Mouse (Mus musculus): ENCODE measurements around the gene Rundc3a. TPM values are rescaled to one million over a fixed set of nuclear protein-coding genes. Genes with fewer than 3 reads are reported as not detected.
"Not testable (repeated sequence)": the region's sequence is repeated elsewhere in the genome, so short reads cannot be mapped to it uniquely, and the experiment has no call there.

The Rundc3a gene
- polyA plus RNA-seq, 1 experiment from 2014 or later = 106 TPM

DNA sequence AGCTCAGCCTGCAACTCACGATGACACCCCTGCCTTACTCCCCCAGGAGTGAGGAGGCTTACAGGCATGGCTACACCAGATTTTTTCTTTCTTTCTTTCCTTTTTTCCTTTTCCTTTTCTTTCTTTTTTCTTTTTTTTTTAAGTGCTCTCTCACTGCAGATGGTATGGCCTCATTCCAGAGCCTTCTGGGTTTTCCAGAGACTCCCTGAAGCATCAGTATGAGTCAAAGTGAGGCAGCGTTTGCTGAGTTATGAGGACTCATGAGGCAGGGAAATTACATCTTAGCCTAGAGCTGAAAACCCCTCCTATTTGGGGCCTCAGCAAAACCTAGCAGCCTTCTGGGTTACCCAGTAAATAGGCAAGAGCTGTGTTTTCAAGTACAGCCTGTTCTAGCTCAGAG lies 8.8 kb upstream of the Rundc3a start:
- no peaks in the 10 kb centered on the region for H3K9me3 ChIP-seq (ENCODE audit: control insufficient read depth, low read length)
- H3K4me3 ChIP-seq (replicated peaks; ENCODE audit: low read length) = no peak overlapping the region
- H3K36me3 ChIP-seq (replicated peaks; ENCODE audit: control insufficient read depth, insufficient read depth) = no peaks in the 10 kb centered on the region
- ATAC-seq (ENCODE audit: low FRiP score) = no peak
- no peak overlapping the region for H3K27ac ChIP-seq
- H3K4me1 ChIP-seq (replicated peaks; ENCODE audit: control insufficient read depth, insufficient read depth, low read length) = no peaks in the 10 kb centered on the region
- no peak for DNase-seq (ENCODE audit: low spot score)
- WGBS = 84% methylated on average over 2 of the region's 2 CpGs
- H3K27me3 ChIP-seq (ENCODE audit: control insufficient read depth, insufficient read depth, low read length) = no peaks in the 10 kb centered on the region
- no peak overlapping the region for H3K9ac ChIP-seq
- no peak overlapping the region for H3K4me2 ChIP-seq (replicated peaks)

DNA sequence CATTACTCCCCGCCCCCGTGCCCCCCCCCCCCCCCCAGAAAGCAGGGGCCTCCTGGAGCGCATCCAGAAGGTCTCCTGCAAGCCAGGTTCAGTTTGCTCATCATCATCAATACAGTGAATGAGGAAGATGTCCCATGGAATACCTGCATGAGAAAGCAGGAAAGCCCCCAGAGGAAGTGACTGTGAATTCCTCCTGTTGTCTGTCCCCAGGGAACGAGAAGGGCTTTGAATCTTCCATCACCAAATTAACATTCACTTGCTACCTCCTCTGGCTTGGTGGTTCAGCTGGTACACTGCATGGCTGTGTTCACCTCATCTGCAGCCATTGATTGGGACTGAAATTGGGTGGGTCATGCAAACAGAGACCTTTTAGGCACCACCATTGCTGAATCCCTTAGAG lies 8.1 kb upstream of the Rundc3a start:
- 57% methylated on average over 4 of the region's 4 CpGs for WGBS
- no peaks in the 10 kb centered on the region for H3K36me3 ChIP-seq (replicated peaks; ENCODE audit: control insufficient read depth, insufficient read depth)
- no peak overlapping the region for H3K9ac ChIP-seq
- no peak for DNase-seq (ENCODE audit: low spot score)
- H3K4me3 ChIP-seq (replicated peaks; ENCODE audit: low read length) = no peak overlapping the region
- ATAC-seq (ENCODE audit: low FRiP score) = no peak
- no peaks in the 10 kb centered on the region for H3K27me3 ChIP-seq (ENCODE audit: control insufficient read depth, insufficient read depth, low read length)
- no peaks in the 10 kb centered on the region for H3K4me1 ChIP-seq (replicated peaks; ENCODE audit: control insufficient read depth, insufficient read depth, low read length)
- no peak overlapping the region for H3K27ac ChIP-seq
- H3K9me3 ChIP-seq (ENCODE audit: control insufficient read depth, low read length) = no peaks in the 10 kb centered on the region
- no peak overlapping the region for H3K4me2 ChIP-seq (replicated peaks)

DNA sequence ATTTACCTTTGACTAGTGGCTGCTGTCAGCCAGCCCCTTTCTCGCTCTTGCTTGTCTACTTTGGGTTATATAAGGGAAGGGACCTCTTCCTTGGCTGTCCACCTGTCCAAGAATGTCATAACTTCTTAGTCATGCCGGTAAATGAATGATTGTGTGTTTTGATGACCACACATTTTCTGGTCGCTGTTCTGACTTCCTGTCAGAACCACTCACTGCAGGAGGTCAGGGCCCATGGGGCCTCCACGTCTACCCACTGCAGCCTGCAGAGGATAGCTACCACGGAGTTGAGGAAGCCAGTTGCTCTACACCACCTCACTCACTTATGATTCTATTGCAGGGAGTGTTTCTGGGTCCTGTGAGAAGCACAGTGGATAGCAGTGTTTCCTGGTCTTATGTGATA lies 7.1 kb upstream of the Rundc3a start:
- Histone ChIP-seq H3K36me3 (replicated peaks; ENCODE audit: control insufficient read depth, insufficient read depth) (no peaks in the 10 kb centered on the region), H3K9me3 (ENCODE audit: control insufficient read depth, low read length) (no peaks in the 10 kb centered on the region), H3K4me3 (replicated peaks; ENCODE audit: low read length) (no peak overlapping the region), H3K9ac (no peak overlapping the region), H3K27ac (no peak overlapping the region), H3K27me3 (ENCODE audit: control insufficient read depth, insufficient read depth, low read length) (no peaks in the 10 kb centered on the region), H3K4me1 (replicated peaks; ENCODE audit: control insufficient read depth, insufficient read depth, low read length) (no peaks in the 10 kb centered on the region), H3K4me2 (replicated peaks) (no peak overlapping the region)
- DNase-seq (ENCODE audit: low spot score) = no peak
- no peak for ATAC-seq (ENCODE audit: low FRiP score)
- WGBS = 65% methylated on average over 5 of the region's 5 CpGs

DNA sequence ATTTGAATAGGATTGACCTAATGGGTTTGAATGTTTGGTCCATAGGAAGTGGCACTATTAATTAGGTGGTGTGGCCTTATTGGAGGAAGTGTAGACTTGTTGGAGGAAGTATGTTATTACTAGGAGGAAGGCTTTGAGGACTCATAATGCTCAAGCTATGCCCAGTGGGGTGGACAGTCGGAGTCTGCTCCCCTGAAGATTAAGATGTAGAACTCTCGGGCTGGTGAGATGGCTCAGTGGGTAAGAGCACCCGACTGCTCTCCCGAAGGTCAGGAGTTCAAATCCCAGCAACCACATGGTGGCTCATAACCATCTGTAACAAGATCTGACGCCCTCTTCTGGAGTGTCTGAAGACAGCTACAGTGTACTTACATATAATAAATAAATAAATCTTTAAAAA lies 3.8 kb upstream of the Rundc3a start:
- not testable (repeated sequence) for H3K4me2 ChIP-seq (replicated peaks); ATAC-seq (ENCODE audit: low FRiP score); H3K27me3 ChIP-seq (ENCODE audit: control insufficient read depth, insufficient read depth, low read length); H3K9me3 ChIP-seq (ENCODE audit: control insufficient read depth, low read length); H3K9ac ChIP-seq; H3K4me1 ChIP-seq (replicated peaks; ENCODE audit: control insufficient read depth, insufficient read depth, low read length); H3K4me3 ChIP-seq (replicated peaks; ENCODE audit: low read length); DNase-seq (ENCODE audit: low spot score); H3K36me3 ChIP-seq (replicated peaks; ENCODE audit: control insufficient read depth, insufficient read depth); H3K27ac ChIP-seq
- 90% methylated on average over 4 of the region's 5 CpGs for WGBS

DNA sequence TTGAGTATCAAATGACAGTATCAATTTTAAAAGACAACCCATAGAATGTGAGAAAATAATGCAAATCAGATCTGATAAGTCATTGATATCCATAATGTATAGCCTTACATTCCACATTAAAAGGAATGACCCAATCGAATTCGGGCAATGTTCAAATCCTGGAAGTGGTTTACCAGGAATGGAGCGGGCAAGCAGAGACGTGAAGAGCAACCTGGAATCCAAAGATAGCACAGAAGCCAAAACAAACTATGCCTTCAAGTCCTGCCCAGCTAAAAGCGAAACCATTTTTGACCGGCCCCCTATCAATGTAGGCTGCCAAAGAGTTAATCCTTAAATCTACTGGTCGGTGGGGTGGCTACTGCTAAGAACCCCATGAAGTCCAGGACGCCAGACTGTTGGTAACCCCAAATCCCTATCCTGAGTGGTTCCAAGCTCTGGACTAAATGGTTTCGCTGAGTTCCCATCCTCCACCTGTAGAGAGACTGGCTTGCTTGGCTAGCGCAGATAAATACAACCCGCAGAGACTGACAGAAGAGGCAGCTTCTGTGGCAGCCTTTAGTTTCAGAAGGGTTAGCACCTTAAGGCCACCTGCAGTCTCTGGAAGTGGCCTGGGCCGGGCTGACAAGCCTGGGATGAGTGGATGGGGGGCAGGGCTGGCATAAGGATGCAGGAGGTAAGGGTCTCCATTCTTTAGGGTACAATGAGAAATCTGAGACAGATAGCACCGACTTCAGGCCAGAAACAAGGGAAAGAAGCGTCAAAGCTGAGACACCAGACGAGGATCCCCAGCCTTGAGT lies 564 bp upstream of the Rundc3a start:
- Histone ChIP-seq H3K36me3 (replicated peaks; ENCODE audit: control insufficient read depth, insufficient read depth) (no peaks in the 10 kb centered on the region), H3K27me3 (ENCODE audit: control insufficient read depth, insufficient read depth, low read length) (no peaks in the 10 kb centered on the region), H3K9me3 (ENCODE audit: control insufficient read depth, low read length) (no peaks in the 10 kb centered on the region), H3K27ac (peak overlapping the region; percentile 98), H3K4me1 (replicated peaks; ENCODE audit: control insufficient read depth, insufficient read depth, low read length) (peaks cover 38% of the 10 kb centered on the region), H3K9ac (peak overlapping the region; percentile 96), H3K4me2 (replicated peaks) (peak overlapping the region; percentile 89), H3K4me3 (replicated peaks; ENCODE audit: low read length) (peak overlapping the region; percentile 84)
- 23% methylated on average over 15 of the region's 15 CpGs for WGBS
- peak; percentile 32 for DNase-seq (ENCODE audit: low spot score)
- peak; percentile 55 for ATAC-seq (ENCODE audit: low FRiP score)

DNA sequence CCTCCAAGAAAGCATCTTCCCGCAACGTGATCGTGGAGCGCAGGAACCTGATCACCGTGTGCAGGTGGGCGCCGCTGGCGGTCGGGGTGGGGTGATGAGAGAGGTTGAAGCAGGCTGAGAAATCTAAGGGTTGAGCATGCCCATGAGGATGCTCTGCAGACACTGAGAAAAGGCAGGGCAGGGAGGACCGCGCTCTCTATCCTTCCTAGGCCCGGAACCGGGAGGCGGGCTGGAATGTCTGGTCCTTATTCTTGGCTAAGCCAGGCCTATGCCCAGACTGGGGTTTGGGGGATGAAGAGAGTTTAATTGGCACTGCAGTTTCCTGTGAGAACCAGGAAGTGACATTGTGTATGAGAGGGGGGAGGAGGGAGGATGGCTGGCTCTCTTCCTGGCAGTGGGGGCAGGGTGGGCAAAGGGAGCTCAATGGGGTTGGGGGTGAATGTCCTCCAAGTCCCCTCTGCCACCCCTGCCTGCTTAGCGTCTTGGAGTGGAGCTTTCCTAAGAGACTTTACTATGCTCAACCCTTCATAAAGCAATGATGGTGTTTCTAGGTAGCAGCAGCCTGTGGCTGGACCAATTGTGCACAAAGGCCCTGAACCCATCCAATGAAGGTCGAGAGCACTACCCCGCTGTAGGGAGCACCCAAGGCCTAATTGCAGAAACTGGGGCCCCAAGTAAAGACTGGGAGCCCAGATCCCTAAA lies 667 bp downstream of the Rundc3a start:
- peak overlapping the region; percentile 89 for H3K4me2 ChIP-seq (replicated peaks)
- WGBS = 4% methylated on average over 17 of the region's 17 CpGs
- peak overlapping the region; percentile 84 for H3K4me3 ChIP-seq (replicated peaks; ENCODE audit: low read length)
- H3K9ac ChIP-seq = peak overlapping the region; percentile 96
- H3K36me3 ChIP-seq (replicated peaks; ENCODE audit: control insufficient read depth, insufficient read depth) = peaks cover 10% of the 10 kb centered on the region
- peak overlapping the region; percentile 98 for H3K27ac ChIP-seq
- peak; percentile 60 for DNase-seq (ENCODE audit: low spot score)
- H3K9me3 ChIP-seq (ENCODE audit: control insufficient read depth, low read length) = no peaks in the 10 kb centered on the region
- peaks cover 44% of the 10 kb centered on the region for H3K4me1 ChIP-seq (replicated peaks; ENCODE audit: control insufficient read depth, insufficient read depth, low read length)
- ATAC-seq (ENCODE audit: low FRiP score) = peak; percentile 53
- no peaks in the 10 kb centered on the region for H3K27me3 ChIP-seq (ENCODE audit: control insufficient read depth, insufficient read depth, low read length)

DNA sequence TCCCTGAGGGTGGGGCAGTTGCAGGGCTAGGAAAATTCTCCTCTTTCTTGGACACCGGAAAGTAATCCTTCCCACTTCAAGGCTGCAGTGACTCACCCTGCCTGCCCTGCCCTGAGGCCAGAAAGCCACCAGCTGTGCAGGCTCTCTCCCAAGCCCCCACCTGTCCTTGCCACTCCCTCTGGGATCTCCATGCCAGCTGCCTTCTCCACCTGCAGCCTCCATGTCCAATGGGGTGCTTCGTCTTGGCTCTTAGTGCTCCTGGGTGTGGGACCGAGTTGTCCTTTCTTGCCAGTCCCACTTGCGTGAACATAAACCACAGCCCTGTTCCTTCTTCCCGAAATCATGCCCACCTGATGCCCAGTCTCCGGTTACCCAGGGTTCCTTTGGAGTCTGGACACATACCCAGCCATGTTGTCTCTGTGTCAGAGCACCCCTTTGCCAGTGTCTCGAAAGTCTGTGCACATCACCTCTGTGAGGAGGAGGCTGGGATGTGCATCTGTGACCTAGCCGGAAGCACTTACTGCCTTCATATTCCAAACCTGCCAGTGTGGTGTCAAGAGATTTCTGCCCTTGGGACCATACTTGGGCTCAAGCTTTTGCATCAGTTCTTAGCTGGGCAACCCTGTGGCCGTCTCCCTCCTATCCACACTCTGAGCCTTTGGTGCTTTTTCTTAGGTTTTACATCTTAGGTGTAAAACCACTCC lies 1.4 kb downstream of the Rundc3a start:
- no peaks in the 10 kb centered on the region for H3K9me3 ChIP-seq (ENCODE audit: control insufficient read depth, low read length)
- H3K4me2 ChIP-seq (replicated peaks) = peak overlapping the region; percentile 89
- 0 out of 2 replicates have a peak, but pooled peaks cover 3% of the 10 kb centered on the region for H3K27me3 ChIP-seq (ENCODE audit: control insufficient read depth, insufficient read depth, low read length)
- peak overlapping the region; percentile 84 for H3K4me3 ChIP-seq (replicated peaks; ENCODE audit: low read length)
- no peak for DNase-seq (ENCODE audit: low spot score)
- 59% methylated on average over 9 of the region's 9 CpGs for WGBS
- no peak for ATAC-seq (ENCODE audit: low FRiP score)
- H3K4me1 ChIP-seq (replicated peaks; ENCODE audit: control insufficient read depth, insufficient read depth, low read length) = peaks cover 47% of the 10 kb centered on the region
- H3K27ac ChIP-seq = peak overlapping the region; percentile 98
- H3K9ac ChIP-seq = peak overlapping the region; percentile 96
- peaks cover 17% of the 10 kb centered on the region for H3K36me3 ChIP-seq (replicated peaks; ENCODE audit: control insufficient read depth, insufficient read depth)

GRCm38 (mm10) chr11:102395250-102395649 lies 2.0 kb downstream of the Rundc3a start:
- Histone ChIP-seq H3K4me3 (replicated peaks; ENCODE audit: low read length) (peak overlapping the region; percentile 84), H3K9ac (peak overlapping the region; percentile 96), H3K27ac (peak overlapping the region; percentile 98), H3K4me2 (replicated peaks) (peak overlapping the region; percentile 89), H3K4me1 (replicated peaks; ENCODE audit: control insufficient read depth, insufficient read depth, low read length) (peaks cover 50% of the 10 kb centered on the region), H3K9me3 (ENCODE audit: control insufficient read depth, low read length) (no peaks in the 10 kb centered on the region), H3K27me3 (ENCODE audit: control insufficient read depth, insufficient read depth, low read length) (0 out of 2 replicates have a peak, but pooled peaks cover 5% of the 10 kb centered on the region), H3K36me3 (replicated peaks; ENCODE audit: control insufficient read depth, insufficient read depth) (peaks cover 24% of the 10 kb centered on the region)
- WGBS = 1% methylated on average over 5 of the region's 5 CpGs
- no peak for DNase-seq (ENCODE audit: low spot score)
- ATAC-seq (ENCODE audit: low FRiP score) = no peak

- H3K27ac ChIP-seq = 0 out of 2 replicates have a peak overlapping the region, but pooled peaks have one; percentile 33
- no peaks in the 10 kb centered on the region for H3K9me3 ChIP-seq (ENCODE audit: control insufficient read depth, low read length)
- DNase-seq (ENCODE audit: low spot score) (no peak), ATAC-seq (ENCODE audit: low FRiP score) (no peak)
- H3K9ac ChIP-seq = peak overlapping the region; percentile 96
- H3K4me1 ChIP-seq (replicated peaks; ENCODE audit: control insufficient read depth, insufficient read depth, low read length) = peaks cover 50% of the 10 kb centered on the region
- H3K4me2 ChIP-seq (replicated peaks) = peak overlapping the region; percentile 89
- H3K36me3 ChIP-seq (replicated peaks; ENCODE audit: control insufficient read depth, insufficient read depth) = peaks cover 34% of the 10 kb centered on the region
- peak overlapping the region; percentile 13 for H3K4me3 ChIP-seq (replicated peaks; ENCODE audit: low read length)
- H3K27me3 ChIP-seq (ENCODE audit: control insufficient read depth, insufficient read depth, low read length) = 0 out of 2 replicates have a peak, but pooled peaks cover 5% of the 10 kb centered on the region
- 60% methylated on average over 6 of the region's 6 CpGs for WGBS
These were observed 3.1 kb downstream of the Rundc3a start for GRCm38 (mm10) chr11:102396263-102396662.
